Mouse (Mus musculus) intestine, embryonic 14.5 days (tissue): ENCODE results near the gene Slc7a11. TPM values are rescaled to one million over a fixed set of nuclear protein-coding genes. Genes with fewer than 3 reads are reported as not detected.

Experiments used
- ATAC-seq: fragments of 200-750 bp; cut with Nextera tagmentation; replicated peaks from 2 replicates; pipeline ENCODE4 v1.8.0; 2017; ENCODE audit warnings: low read depth, moderate number of reproducible peaks, moderate TSS enrichment, moderate library complexity; ENCODE audit not compliant: low FRiP score, low TSS enrichment
- DNase-seq: peaks from one replicate; pipeline ENCODE4 v3.0.0-alpha.2; 2018; ENCODE audit warnings: low spot score
- H3K27ac ChIP-seq: fragments of 300-500 bp; sonication (generic); 2 replicates; pipeline ENCODE4 v1.5.1; 2014; ENCODE audit warnings: low read depth, mild to moderate bottlenecking, control low read depth
- H3K27me3 ChIP-seq: fragments of 300-500 bp; sonication (generic); replicated peaks from 2 replicates; pipeline ENCODE4 v1.6.1; 2014; ENCODE audit warnings: low read length, control low read depth; ENCODE audit not compliant: control insufficient read depth, insufficient read depth
- H3K36me3 ChIP-seq: fragments of 300-500 bp; sonication (generic); 2 replicates; pipeline ENCODE4 v1.6.1; 2014; ENCODE audit warnings: low read length, control low read depth; ENCODE audit not compliant: control insufficient read depth, insufficient read depth
- H3K4me1 ChIP-seq: fragments of 300-500 bp; sonication (generic); replicated peaks from 2 replicates; pipeline ENCODE4 v1.6.1; 2014; ENCODE audit warnings: low read length, control low read depth, mixed read lengths; ENCODE audit not compliant: control insufficient read depth, insufficient read depth
- H3K4me2 ChIP-seq: fragments of 300-500 bp; sonication (generic); 2 replicates; pipeline ENCODE4 v1.6.1; 2014; ENCODE audit warnings: low read length
- H3K4me3 ChIP-seq: fragments of 300-500 bp; sonication (generic); 2 replicates; pipeline ENCODE4 v1.5.1; 2014; ENCODE audit warnings: low read depth, low read length, control low read depth, mixed read lengths
- H3K9ac ChIP-seq: fragments of 300-500 bp; sonication (generic); 2 replicates; pipeline ENCODE4 v1.6.1; 2014; ENCODE audit warnings: mild to moderate bottlenecking, low read length
- H3K9me3 ChIP-seq: fragments of 300-500 bp; sonication (generic); 2 replicates; pipeline ENCODE4 v1.6.1; 2016; ENCODE audit warnings: low read length, control low read depth; ENCODE audit not compliant: control insufficient read depth
- WGBS: fragments of 180-500 bp; shearing (Covaris S2); extraction: QIAGEN DNeasy Blood & Tissue Kit; methylation state at CpG from one replicate; pipeline ENCODE4 v1.1.7; 2014; 5-methylcytosine and 5-hydroxymethylcytosine counted together
- polyA plus RNA-seq: library from polyadenylated mRNA; unstranded; fragments of >200 nt; fragmentation: Nextera tagmentation; extraction: Ambion mirVana; gene quantifications from 2 replicates; pipeline ENCODE4 v1.2.1, GENCODE M21; 2014

The Slc7a11 gene
- polyA plus RNA-seq, 1 experiment from 2014 or later: 0.24 TPM

DNA sequence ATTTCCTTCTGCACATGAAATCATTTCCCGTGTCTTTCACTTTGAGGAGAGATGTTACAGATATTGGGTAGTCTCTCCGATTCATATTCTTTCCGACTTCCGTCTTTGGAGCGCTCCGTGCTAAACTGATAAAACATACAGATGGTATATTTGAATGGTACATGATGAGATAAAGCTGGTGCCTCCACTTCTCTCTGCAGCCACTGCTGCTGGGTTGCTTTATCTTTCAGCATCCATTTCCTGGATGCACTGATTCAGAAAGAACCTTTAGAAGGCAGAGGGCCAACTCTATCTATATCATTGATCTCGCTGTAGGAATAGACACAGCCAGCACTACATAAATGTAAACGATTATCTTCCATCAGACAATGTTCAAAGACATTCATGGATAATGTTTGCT lies 12.6 kb downstream of the Slc7a11 start:
- no peak overlapping the region for H3K4me3 ChIP-seq
- no peaks in the 10 kb centered on the region for H3K9me3 ChIP-seq
- H3K27me3 ChIP-seq: no peaks in the 10 kb centered on the region
- ATAC-seq (no peak), DNase-seq (no peak)
- no peaks in the 10 kb centered on the region for H3K4me1 ChIP-seq
- no peak overlapping the region for H3K27ac ChIP-seq
- no peak overlapping the region for H3K4me2 ChIP-seq
- no peak overlapping the region for H3K9ac ChIP-seq
- 92% methylated on average over 8 of the region's 8 CpGs for WGBS
- no peaks in the 10 kb centered on the region for H3K36me3 ChIP-seq

DNA sequence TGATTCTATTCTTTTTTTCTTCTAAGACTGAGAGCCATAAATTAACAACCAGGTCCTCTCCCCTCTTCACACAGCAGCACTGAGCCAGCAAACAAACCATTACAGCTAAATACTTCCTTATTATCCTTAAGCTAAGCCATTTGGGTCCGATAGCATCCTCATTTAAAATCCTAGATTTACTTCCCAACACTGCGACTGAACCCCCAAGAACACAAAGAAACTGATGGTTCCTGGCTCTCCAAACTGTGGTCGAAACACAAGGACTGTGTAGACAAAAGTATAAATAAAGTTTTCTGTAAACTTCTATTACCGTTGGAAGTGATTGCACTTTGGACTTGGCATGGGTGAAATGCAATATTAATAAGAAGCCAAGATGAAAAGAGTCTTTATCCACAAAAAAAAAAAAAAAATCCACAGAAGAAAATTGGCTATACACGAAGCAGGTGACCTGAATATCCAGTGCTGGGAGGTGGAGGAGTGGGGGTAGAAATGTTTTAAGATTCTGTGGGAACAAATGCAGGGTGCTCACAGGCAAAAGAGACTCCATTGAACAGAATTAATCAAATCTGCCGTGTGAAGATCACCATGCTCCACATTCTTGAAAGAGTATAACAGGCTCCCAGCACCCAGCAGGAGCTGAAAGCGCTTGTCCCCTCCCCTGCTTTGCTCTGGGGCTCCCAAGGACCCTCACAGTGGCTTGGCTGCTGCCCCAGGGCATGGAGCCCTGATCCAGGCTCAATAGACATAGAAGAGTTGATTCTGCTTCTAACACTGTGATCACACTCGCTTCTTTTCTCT lies 21.7 kb downstream of the Slc7a11 start:
- H3K4me1 ChIP-seq: no peaks in the 10 kb centered on the region
- DNase-seq: no peak
- H3K9me3 ChIP-seq: no peaks in the 10 kb centered on the region
- WGBS: 61% methylated on average over 8 of the region's 8 CpGs
- H3K4me3 ChIP-seq: no peak overlapping the region
- no peak overlapping the region for H3K4me2 ChIP-seq
- no peak for ATAC-seq
- no peak overlapping the region for H3K9ac ChIP-seq
- H3K36me3 ChIP-seq: no peaks in the 10 kb centered on the region
- no peak overlapping the region for H3K27ac ChIP-seq
- H3K27me3 ChIP-seq: no peaks in the 10 kb centered on the region

DNA sequence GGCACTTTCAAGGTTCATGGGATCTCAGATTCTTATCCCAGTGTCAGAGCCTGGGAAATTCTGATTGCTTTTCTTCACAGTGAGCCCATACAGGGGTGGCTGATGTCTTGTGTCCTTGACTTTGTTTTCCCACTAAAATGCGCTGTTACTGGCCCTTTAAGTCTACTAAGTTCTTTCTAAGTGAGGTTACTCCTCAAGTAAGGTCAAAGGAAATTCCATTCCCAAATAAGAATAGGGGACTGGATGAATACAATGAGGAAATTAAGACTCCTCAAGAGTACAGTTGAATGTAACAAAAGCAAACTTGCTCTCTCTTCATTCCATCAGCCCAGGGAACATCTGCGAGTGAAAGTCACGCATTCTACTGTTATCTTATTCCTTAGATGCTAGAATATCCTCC lies 24.3 kb downstream of the Slc7a11 start:
- Histone ChIP-seq H3K27me3 (no peaks in the 10 kb centered on the region), H3K9ac (no peak overlapping the region), H3K27ac (no peak overlapping the region), H3K4me3 (no peak overlapping the region), H3K4me2 (no peak overlapping the region), H3K36me3 (no peaks in the 10 kb centered on the region), H3K9me3 (no peaks in the 10 kb centered on the region), H3K4me1 (no peaks in the 10 kb centered on the region)
- DNase-seq: no peak
- ATAC-seq: no peak
- WGBS: 90% methylated on average over 3 of the region's 3 CpGs

DNA sequence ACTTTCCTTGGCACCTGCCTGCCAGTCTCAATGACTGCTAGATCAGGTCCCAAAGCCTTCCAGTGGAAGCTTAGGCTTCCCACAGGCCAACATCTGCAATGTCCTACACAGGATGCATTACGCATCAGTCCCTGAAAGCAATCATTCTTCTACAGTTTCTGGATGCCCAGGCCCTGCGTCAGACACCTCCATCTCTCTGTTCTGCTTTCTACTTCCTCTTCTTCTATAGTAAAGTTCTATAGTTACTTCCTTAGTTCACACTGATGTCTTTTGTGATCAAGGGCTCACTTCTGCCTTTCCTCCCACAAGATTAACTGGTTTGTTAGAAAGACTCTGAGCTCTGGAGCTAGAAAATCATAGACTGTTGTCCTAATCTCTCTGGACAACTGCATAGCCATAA lies 36.6 kb downstream of the Slc7a11 start:
- WGBS: 89% methylated on average over 2 of the region's 2 CpGs
- no peaks in the 10 kb centered on the region for H3K36me3 ChIP-seq
- H3K4me2 ChIP-seq: no peak overlapping the region
- no peak overlapping the region for H3K9ac ChIP-seq
- H3K9me3 ChIP-seq: no peaks in the 10 kb centered on the region
- H3K4me3 ChIP-seq: no peak overlapping the region
- H3K4me1 ChIP-seq: no peaks in the 10 kb centered on the region
- H3K27me3 ChIP-seq: no peaks in the 10 kb centered on the region
- no peak for ATAC-seq
- DNase-seq: no peak
- no peak overlapping the region for H3K27ac ChIP-seq

DNA sequence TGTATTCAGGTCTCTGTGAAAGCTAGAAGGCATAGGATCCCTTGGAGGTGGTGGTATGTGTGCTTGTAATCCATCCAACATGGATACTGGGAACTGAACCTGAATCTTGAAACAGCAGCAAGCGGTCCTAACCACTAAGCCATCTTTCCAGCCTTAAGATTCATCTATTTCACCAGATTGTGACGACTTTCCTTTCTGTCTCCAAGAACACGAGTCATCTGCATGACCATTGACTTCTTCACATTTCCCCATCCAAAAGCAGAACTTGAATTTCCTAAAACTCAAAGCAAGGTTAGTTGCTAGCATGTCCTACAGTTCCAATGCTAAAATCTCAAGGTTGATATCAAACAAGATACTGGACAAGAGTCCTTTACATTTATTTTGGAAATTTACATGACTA lies 37.5 kb downstream of the Slc7a11 start:
- H3K36me3 ChIP-seq: no peaks in the 10 kb centered on the region
- H3K27me3 ChIP-seq: no peaks in the 10 kb centered on the region
- H3K4me1 ChIP-seq: no peaks in the 10 kb centered on the region
- no peak overlapping the region for H3K9ac ChIP-seq
- WGBS: 86% methylated on average over 3 of the region's 3 CpGs
- no peak overlapping the region for H3K4me3 ChIP-seq
- H3K9me3 ChIP-seq: no peaks in the 10 kb centered on the region
- ATAC-seq (no peak), DNase-seq (no peak)
- no peak overlapping the region for H3K27ac ChIP-seq
- no peak overlapping the region for H3K4me2 ChIP-seq

DNA sequence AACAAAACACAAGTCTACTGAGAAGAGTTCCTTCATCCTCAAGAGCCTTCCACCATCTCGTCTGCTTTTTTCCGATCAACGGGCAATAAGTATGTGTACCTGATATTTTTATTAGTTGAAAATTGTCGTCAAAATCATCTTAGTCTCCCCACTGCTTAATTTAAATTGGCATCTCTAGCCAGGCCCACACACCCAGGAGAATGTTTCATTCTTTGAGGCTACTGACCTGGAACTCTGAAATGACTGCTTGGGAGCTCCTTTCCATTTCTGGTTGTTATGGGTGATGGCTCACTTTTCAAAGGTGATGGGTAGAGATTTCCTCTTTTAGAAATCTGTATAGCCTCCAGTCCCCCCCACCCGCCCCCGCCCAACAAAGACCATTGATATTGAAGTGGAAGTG lies 54.6 kb downstream of the Slc7a11 start:
- Histone ChIP-seq H3K36me3 (no peaks in the 10 kb centered on the region), H3K4me2 (no peak overlapping the region), H3K27me3 (no peaks in the 10 kb centered on the region), H3K4me3 (no peak overlapping the region), H3K27ac (no peak overlapping the region), H3K9me3 (no peaks in the 10 kb centered on the region; the same call in 1 of the 2 replicates), H3K4me1 (no peaks in the 10 kb centered on the region), H3K9ac (no peak overlapping the region)
- DNase-seq (no peak), ATAC-seq (no peak)
- WGBS: 94% methylated on average over 6 of the region's 6 CpGs

DNA sequence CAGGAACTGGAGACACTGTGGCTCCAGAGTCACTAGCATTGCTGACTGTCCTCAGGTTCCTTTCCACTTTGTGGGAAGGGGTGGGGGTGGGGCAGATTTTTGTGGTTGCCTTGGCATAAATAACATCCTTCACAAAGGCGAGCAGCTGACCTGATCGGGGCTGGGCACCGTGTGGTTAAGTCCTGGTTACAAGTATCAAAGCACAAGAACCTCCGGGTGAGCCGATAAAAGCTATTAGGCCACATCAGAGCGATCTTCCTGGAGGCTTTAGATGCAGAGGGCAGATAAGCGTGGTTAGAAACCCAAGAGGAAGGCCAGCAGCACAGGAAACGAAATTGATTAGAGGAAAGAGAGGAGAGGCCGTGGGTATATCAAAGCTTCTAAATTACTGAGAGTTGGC lies 55.1 kb downstream of the Slc7a11 start:
- Histone ChIP-seq H3K9me3 (no peaks in the 10 kb centered on the region; the same call in 1 of the 2 replicates), H3K36me3 (no peaks in the 10 kb centered on the region), H3K9ac (no peak overlapping the region), H3K27me3 (no peaks in the 10 kb centered on the region), H3K4me2 (no peak overlapping the region), H3K4me1 (no peaks in the 10 kb centered on the region), H3K27ac (no peak overlapping the region), H3K4me3 (no peak overlapping the region)
- 49% methylated on average over 9 of the region's 9 CpGs for WGBS
- ATAC-seq (no peak), DNase-seq (no peak)

DNA sequence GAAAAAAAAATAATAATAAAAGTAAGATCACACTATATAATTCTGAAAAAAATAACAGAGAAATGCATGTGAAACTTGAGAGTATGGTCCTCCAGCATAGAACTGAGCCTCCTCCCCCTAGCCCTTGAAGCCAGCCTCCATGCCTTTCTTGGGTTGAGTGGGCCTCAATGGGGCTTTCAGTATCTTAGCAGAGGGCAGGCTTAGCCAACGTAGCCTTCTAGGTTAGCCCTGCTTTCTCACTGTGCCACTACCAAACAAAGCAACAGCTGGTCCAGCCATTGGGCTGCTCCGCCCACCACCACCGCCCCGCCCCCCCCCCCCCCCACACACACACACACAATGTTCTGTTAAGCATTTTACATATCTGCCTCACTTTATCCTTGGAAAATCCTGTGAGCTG lies 56.1 kb downstream of the Slc7a11 start:
- DNase-seq (no peak), ATAC-seq (no peak)
- Histone ChIP-seq H3K4me2 (no peak overlapping the region), H3K4me1 (0 out of 2 replicates have a peak, but pooled peaks cover 6% of the 10 kb centered on the region), H3K27ac (no peak overlapping the region), H3K4me3 (no peak overlapping the region), H3K9ac (no peak overlapping the region), H3K36me3 (no peaks in the 10 kb centered on the region), H3K27me3 (no peaks in the 10 kb centered on the region), H3K9me3 (no peaks in the 10 kb centered on the region; the same call in 1 of the 2 replicates)
- WGBS: 69% methylated on average over 3 of the region's 4 CpGs
